Mouse (Mus musculus): ENCODE measurements around the gene D1Pas1. TPM values are rescaled to one million over a fixed set of nuclear protein-coding genes. Genes with fewer than 3 reads are reported as not detected.

Gene D1Pas1
- polyA plus RNA-seq, 1 experiment from 2014 or later = not detected

- Histone ChIP-seq H3K4me2 (no peak overlapping the region), H3K4me1 (replicated peaks) (no peaks in the 10 kb centered on the region), H3K9ac (no peak overlapping the region), H3K27me3 (no peaks in the 10 kb centered on the region), H3K36me3 (replicated peaks) (no peaks in the 10 kb centered on the region), H3K9me3 (replicated peaks) (no peaks in the 10 kb centered on the region), H3K4me3 (replicated peaks) (no peak overlapping the region), H3K27ac (replicated peaks) (no peak overlapping the region)
- no peak for ATAC-seq (ENCODE audit: insufficient read depth)
- WGBS (ENCODE audit: insufficient replicate concordance) = 57% methylated on average over 4 of the region's 4 CpGs
These were observed 21.6 kb downstream of the D1Pas1 start for GRCm38 (mm10) chr1:186988822-186989221.

DNA sequence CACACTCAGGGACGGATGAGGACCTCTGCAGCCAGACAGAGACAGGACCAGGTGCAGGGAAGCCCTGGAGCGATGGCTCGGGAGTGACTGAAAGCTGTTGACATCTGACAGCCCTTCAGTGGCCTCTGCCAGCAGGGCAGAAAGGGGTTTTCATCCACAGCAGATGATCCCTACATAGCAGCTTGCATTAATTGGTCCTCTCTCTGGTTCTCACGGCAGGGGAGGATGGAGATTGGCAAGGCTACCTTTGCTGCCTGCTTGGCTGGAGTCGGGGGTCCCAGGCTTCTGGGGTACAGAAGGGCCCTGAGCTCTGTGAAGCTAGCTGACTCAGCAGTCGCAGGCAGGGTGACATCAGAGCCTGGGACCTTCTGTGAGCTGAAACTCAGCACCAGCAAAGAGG, 24.3 kb downstream of the D1Pas1 start:
- ATAC-seq (ENCODE audit: insufficient read depth) = no peak
- H3K9me3 ChIP-seq (replicated peaks) = no peaks in the 10 kb centered on the region
- no peak overlapping the region for H3K4me3 ChIP-seq (replicated peaks)
- H3K27ac ChIP-seq (replicated peaks) = no peak overlapping the region
- H3K9ac ChIP-seq = no peak overlapping the region
- H3K4me2 ChIP-seq = no peak overlapping the region
- no peaks in the 10 kb centered on the region for H3K36me3 ChIP-seq (replicated peaks)
- WGBS (ENCODE audit: insufficient replicate concordance) = 60% methylated on average over 6 of the region's 6 CpGs
- no peaks in the 10 kb centered on the region for H3K4me1 ChIP-seq (replicated peaks)
- no peaks in the 10 kb centered on the region for H3K27me3 ChIP-seq

GRCm38 (mm10) chr1:186992113-186992512, 24.9 kb downstream of the D1Pas1 start:
- Histone ChIP-seq H3K4me3 (replicated peaks) (no peak overlapping the region), H3K9ac (no peak overlapping the region), H3K4me1 (replicated peaks) (no peaks in the 10 kb centered on the region), H3K27ac (replicated peaks) (no peak overlapping the region), H3K27me3 (no peaks in the 10 kb centered on the region), H3K9me3 (replicated peaks) (no peaks in the 10 kb centered on the region), H3K36me3 (replicated peaks) (no peaks in the 10 kb centered on the region), H3K4me2 (no peak overlapping the region)
- no peak for ATAC-seq (ENCODE audit: insufficient read depth)
- 71% methylated on average over 3 of the region's 3 CpGs for WGBS (ENCODE audit: insufficient replicate concordance)

- WGBS (ENCODE audit: insufficient replicate concordance) = 78% methylated on average over 21 of the region's 21 CpGs
- no peaks in the 10 kb centered on the region for H3K36me3 ChIP-seq (replicated peaks)
- no peaks in the 10 kb centered on the region for H3K27me3 ChIP-seq
These were observed 30.5 kb downstream of the D1Pas1 start for GRCm38 (mm10) chr1:186997596-186998304.

GRCm38 (mm10) chr1:187003441-187003861, 36.2 kb downstream of the D1Pas1 start:
- WGBS (ENCODE audit: insufficient replicate concordance) = 54% methylated on average over 7 of the region's 7 CpGs
- no peak for ATAC-seq (ENCODE audit: insufficient read depth)
- Histone ChIP-seq H3K4me2 (no peak overlapping the region), H3K27me3 (no peaks in the 10 kb centered on the region), H3K36me3 (replicated peaks) (no peaks in the 10 kb centered on the region), H3K9ac (no peak overlapping the region), H3K27ac (replicated peaks) (no peak overlapping the region), H3K4me3 (replicated peaks) (no peak overlapping the region), H3K4me1 (replicated peaks) (no peaks in the 10 kb centered on the region), H3K9me3 (replicated peaks) (no peaks in the 10 kb centered on the region)

More at GRCm38 (mm10) chr1:186997596-186998304, 30.5 kb downstream of the D1Pas1 start:
- ATAC-seq (ENCODE audit: insufficient read depth) = no peak
- Histone ChIP-seq H3K9ac (no peak overlapping the region), H3K4me1 (replicated peaks) (no peaks in the 10 kb centered on the region), H3K4me3 (replicated peaks) (no peak overlapping the region), H3K27ac (replicated peaks) (no peak overlapping the region), H3K4me2 (no peak overlapping the region), H3K9me3 (replicated peaks) (no peaks in the 10 kb centered on the region)

- Histone ChIP-seq H3K27ac (replicated peaks) (no peak overlapping the region), H3K9ac (no peak overlapping the region), H3K36me3 (replicated peaks) (no peaks in the 10 kb centered on the region), H3K27me3 (no peaks in the 10 kb centered on the region), H3K9me3 (replicated peaks) (no peaks in the 10 kb centered on the region), H3K4me2 (no peak overlapping the region), H3K4me3 (replicated peaks) (no peak overlapping the region), H3K4me1 (replicated peaks) (no peaks in the 10 kb centered on the region)
- WGBS (ENCODE audit: insufficient replicate concordance) = 69% methylated on average over 1 of the region's 1 CpGs
- ATAC-seq (ENCODE audit: insufficient read depth) = no peak
These were observed 37.1 kb downstream of the D1Pas1 start for GRCm38 (mm10) chr1:187004306-187004705.

- Histone ChIP-seq H3K9me3 (replicated peaks) (no peaks in the 10 kb centered on the region), H3K4me2 (no peak overlapping the region), H3K9ac (no peak overlapping the region), H3K36me3 (replicated peaks) (no peaks in the 10 kb centered on the region), H3K27me3 (no peaks in the 10 kb centered on the region), H3K27ac (replicated peaks) (no peak overlapping the region), H3K4me1 (replicated peaks) (no peaks in the 10 kb centered on the region), H3K4me3 (replicated peaks) (no peak overlapping the region)
- no peak for ATAC-seq (ENCODE audit: insufficient read depth)
- 68% methylated on average over 14 of the region's 14 CpGs for WGBS (ENCODE audit: insufficient replicate concordance)
These were observed 39.2 kb downstream of the D1Pas1 start for GRCm38 (mm10) chr1:187006227-187006925.

- H3K27me3 ChIP-seq = no peaks in the 10 kb centered on the region
- no peak overlapping the region for H3K4me3 ChIP-seq (replicated peaks)
- H3K9ac ChIP-seq = no peak overlapping the region
- 77% methylated on average over 7 of the region's 7 CpGs for WGBS (ENCODE audit: insufficient replicate concordance)
- no peak overlapping the region for H3K27ac ChIP-seq (replicated peaks)
- no peaks in the 10 kb centered on the region for H3K9me3 ChIP-seq (replicated peaks)
- ATAC-seq (ENCODE audit: insufficient read depth) = no peak
- H3K36me3 ChIP-seq (replicated peaks) = no peaks in the 10 kb centered on the region
- H3K4me1 ChIP-seq (replicated peaks) = no peaks in the 10 kb centered on the region
- H3K4me2 ChIP-seq = no peak overlapping the region
These were observed 41.0 kb downstream of the D1Pas1 start for GRCm38 (mm10) chr1:187008236-187008635.

DNA sequence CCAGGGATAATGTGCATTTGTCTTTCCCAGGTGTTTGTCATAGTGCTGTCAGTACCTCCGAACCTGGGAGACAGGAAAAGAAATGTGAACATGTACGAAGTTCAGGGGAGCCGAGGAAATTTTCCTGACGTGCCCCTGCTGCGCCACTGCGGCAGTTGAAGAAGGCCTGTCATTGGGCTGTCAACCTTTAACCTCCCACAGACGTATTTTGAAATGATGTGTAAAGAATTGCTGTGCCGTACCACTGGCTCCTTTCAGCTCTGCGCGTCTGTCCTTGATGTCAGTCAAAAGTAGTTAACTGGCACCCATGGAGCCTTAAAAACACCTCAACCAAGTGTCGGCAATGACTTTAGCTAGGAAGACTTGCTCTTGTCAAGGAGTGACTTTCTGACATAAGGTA, 42.9 kb downstream of the D1Pas1 start:
- H3K9me3 ChIP-seq (replicated peaks) = no peaks in the 10 kb centered on the region
- H3K27ac ChIP-seq (replicated peaks) = no peak overlapping the region
- H3K4me2 ChIP-seq = no peak overlapping the region
- no peaks in the 10 kb centered on the region for H3K27me3 ChIP-seq
- H3K36me3 ChIP-seq (replicated peaks) = no peaks in the 10 kb centered on the region
- ATAC-seq (ENCODE audit: insufficient read depth) = no peak
- H3K9ac ChIP-seq = no peak overlapping the region
- H3K4me3 ChIP-seq (replicated peaks) = no peak overlapping the region
- no peaks in the 10 kb centered on the region for H3K4me1 ChIP-seq (replicated peaks)
- 76% methylated on average over 11 of the region's 11 CpGs for WGBS (ENCODE audit: insufficient replicate concordance)

GRCm38 (mm10) chr1:187011601-187012000, 44.4 kb downstream of the D1Pas1 start:
- H3K4me3 ChIP-seq (replicated peaks) = no peak overlapping the region
- H3K27me3 ChIP-seq = no peaks in the 10 kb centered on the region
- no peak overlapping the region for H3K27ac ChIP-seq (replicated peaks)
- no peak for ATAC-seq (ENCODE audit: insufficient read depth)
- no peaks in the 10 kb centered on the region for H3K9me3 ChIP-seq (replicated peaks)
- H3K9ac ChIP-seq = no peak overlapping the region
- no peaks in the 10 kb centered on the region for H3K4me1 ChIP-seq (replicated peaks)
- no peak overlapping the region for H3K4me2 ChIP-seq
- WGBS (ENCODE audit: insufficient replicate concordance) = 70% methylated on average over 4 of the region's 4 CpGs
- H3K36me3 ChIP-seq (replicated peaks) = no peaks in the 10 kb centered on the region

DNA sequence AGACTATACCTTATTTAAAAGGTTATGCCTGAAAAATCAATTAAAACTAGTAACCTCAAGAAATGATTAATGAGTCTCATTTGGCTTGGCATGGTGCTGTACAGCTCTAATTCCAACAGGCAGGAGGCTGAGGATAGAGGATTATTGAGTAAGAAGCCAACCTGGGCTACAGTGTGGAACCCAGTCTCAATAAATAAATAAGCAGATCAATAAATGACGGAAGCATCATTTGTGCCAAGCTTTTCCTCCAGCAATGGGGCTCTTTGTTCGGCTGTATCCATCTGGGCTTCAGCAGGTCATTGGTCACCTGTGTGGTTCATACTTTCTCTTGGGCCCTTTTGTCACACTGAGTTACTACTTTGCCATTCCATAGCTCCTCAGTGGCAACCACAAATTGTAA, 46.9 kb downstream of the D1Pas1 start:
- Histone ChIP-seq H3K36me3 (replicated peaks) (no peaks in the 10 kb centered on the region), H3K4me2 (no peak overlapping the region), H3K27me3 (no peaks in the 10 kb centered on the region), H3K27ac (replicated peaks) (no peak overlapping the region), H3K9ac (no peak overlapping the region), H3K9me3 (replicated peaks) (no peaks in the 10 kb centered on the region), H3K4me3 (replicated peaks) (no peak overlapping the region), H3K4me1 (replicated peaks) (no peaks in the 10 kb centered on the region)
- 74% methylated on average over 2 of the region's 2 CpGs for WGBS (ENCODE audit: insufficient replicate concordance)
- ATAC-seq (ENCODE audit: insufficient read depth) = no peak
